Mouse (Mus musculus): Measurements from ENCODE around the gene Pip5k1b.

GRCm38 (mm10) chr19:24327921-24328320 lies 227.8 kb downstream of the Pip5k1b start:
- no peak for TF ChIP-seq CHD2 (IDR thresholded peaks at IDR 0.05; ENCODE audit: low read depth, low read length)
- no peak for TF ChIP-seq ZC3H11A (IDR thresholded peaks at IDR 0.05; ENCODE audit: borderline replicate concordance, low read depth, low read length)
- no peak for TF ChIP-seq ZNF384 (IDR thresholded peaks at IDR 0.05; ENCODE audit: low read depth, low read length)
- no peak for TF ChIP-seq HCFC1 (IDR thresholded peaks at IDR 0.05; ENCODE audit: borderline replicate concordance, insufficient read depth, low read length)
- no peak for TF ChIP-seq MAFK (IDR thresholded peaks at IDR 0.05; ENCODE audit: insufficient read depth, low read depth, low read length)
